Mouse (Mus musculus) midbrain, postnatal 0 days (tissue): Measurements from ENCODE around the gene Tmem151b. TPM values are rescaled to one million over a fixed set of nuclear protein-coding genes. Genes with fewer than 3 reads are reported as not detected.
A peak's percentile ranks its signal among the peaks of the same experiment; 100 is the strongest.

Source experiments
- ATAC-seq: fragments of 200-750 bp; cut with Nextera tagmentation; 2 replicates; pipeline ENCODE4 v1.8.0; 2017; ENCODE audit warnings: moderate number of reproducible peaks, mild to moderate bottlenecking, moderate TSS enrichment, moderate library complexity; ENCODE audit not compliant: low FRiP score
- DNase-seq: peaks from one replicate; pipeline ENCODE4 v3.0.0-alpha.2; 2015; ENCODE audit warnings: low spot score
- H3K27ac ChIP-seq: fragments of 300-500 bp; sonication (generic); 2 replicates; pipeline ENCODE4 v1.5.1; 2014; ENCODE audit warnings: low read depth, mild to moderate bottlenecking, low read length, mixed read lengths
- H3K27me3 ChIP-seq: fragments of 300-500 bp; sonication (generic); 2 replicates; pipeline ENCODE4 v1.6.1; 2014; ENCODE audit warnings: low read length, control low read depth, mixed read lengths; ENCODE audit not compliant: insufficient read depth
- H3K36me3 ChIP-seq: fragments of 300-500 bp; sonication (generic); 2 replicates; pipeline ENCODE4 v1.6.1; 2014; ENCODE audit warnings: low read length, control low read depth, mixed read lengths; ENCODE audit not compliant: insufficient read depth
- H3K4me1 ChIP-seq: fragments of 300-500 bp; sonication (generic); 2 replicates; pipeline ENCODE4 v1.6.1; 2014; ENCODE audit warnings: mild to moderate bottlenecking, control low read depth, antibody characterized with exemption, low read length, mixed read lengths; ENCODE audit not compliant: insufficient read depth
- H3K4me2 ChIP-seq: fragments of 300-500 bp; sonication (generic); 2 replicates; pipeline ENCODE4 v1.6.1; 2014; ENCODE audit warnings: low read depth, mild to moderate bottlenecking, low read length, mixed read lengths; ENCODE audit not compliant: poor library complexity, severe bottlenecking
- H3K4me3 ChIP-seq: fragments of 300-500 bp; sonication (generic); 2 replicates; pipeline ENCODE4 v1.5.1; 2014; ENCODE audit warnings: low read depth, mild to moderate bottlenecking, low read length, moderate library complexity
- H3K9ac ChIP-seq: fragments of 300-500 bp; sonication (generic); replicated peaks from 2 replicates; pipeline ENCODE4 v1.6.1; 2014; ENCODE audit warnings: mild to moderate bottlenecking, low read length, moderate library complexity, mixed read lengths; ENCODE audit not compliant: poor library complexity, severe bottlenecking
- H3K9me3 ChIP-seq: fragments of 300-500 bp; sonication (generic); 2 replicates; pipeline ENCODE4 v1.6.1; 2016; ENCODE audit warnings: low read length, control low read depth
- CTCF ChIP-seq: IDR thresholded peaks from 2 replicates; pipeline ENCODE4 v1.5.1; 2016; ENCODE audit warnings: antibody characterized with exemption, mild to moderate bottlenecking
- whole genome bisulfite sequencing: fragments of 180-500 bp; shearing (Covaris S2); extraction: QIAGEN DNeasy Blood & Tissue Kit; methylation state at CpG from one replicate; pipeline ENCODE4 v1.1.7; 2014; 5-methylcytosine and 5-hydroxymethylcytosine counted together
- polyA plus RNA-seq: library from polyadenylated mRNA; unstranded; fragments of >200 nt; fragmentation: Nextera tagmentation; extraction: Ambion mirVana; gene quantifications from 2 replicates; pipeline ENCODE4 v1.2.1, GENCODE M21; 2015
- total RNA-seq: library from RNA; depleted of rRNA; stranded (reverse); fragments of >200 nt; gene quantifications from 2 replicates; pipeline ENCODE4 v1.2.3, GENCODE M21; 2014

The Tmem151b gene
- total and polyA plus RNA-seq, 2 experiments from 2014 or later = 29.1 to 95.6 TPM

- no peaks in the 10 kb centered on the region for H3K27me3 ChIP-seq
- H3K4me3 ChIP-seq = no peak overlapping the region
- WGBS = 92% methylated on average over 4 of the region's 4 CpGs
- no peak overlapping the region for H3K4me2 ChIP-seq
- ATAC-seq = no peak
- H3K9ac ChIP-seq = no peak overlapping the region
- no peaks in the 10 kb centered on the region for H3K9me3 ChIP-seq
- no peaks in the 10 kb centered on the region for H3K4me1 ChIP-seq
- TF ChIP-seq CTCF = no peak
- H3K27ac ChIP-seq = no peak overlapping the region
- peaks cover 11% of the 10 kb centered on the region for H3K36me3 ChIP-seq
- DNase-seq = no peak
Observed at GRCm38 (mm10) chr17:45511757-45512156, 37.7 kb downstream of the Tmem151b start.

- Histone ChIP-seq H3K27ac (no peak overlapping the region), H3K9me3 (no peaks in the 10 kb centered on the region), H3K4me1 (no peaks in the 10 kb centered on the region), H3K9ac (no peak overlapping the region), H3K4me3 (no peak overlapping the region), H3K27me3 (no peaks in the 10 kb centered on the region), H3K36me3 (peaks cover 11% of the 10 kb centered on the region), H3K4me2 (no peak overlapping the region)
- DNase-seq (no peak), ATAC-seq (no peak)
- WGBS = 91% methylated on average over 4 of the region's 4 CpGs
- TF ChIP-seq CTCF = no peak
Observed at GRCm38 (mm10) chr17:45510871-45511270, 38.6 kb downstream of the Tmem151b start.

- Histone ChIP-seq H3K27me3 (no peaks in the 10 kb centered on the region), H3K27ac (peak within 1 kb of the TSS; percentile 93), H3K4me1 (no peaks in the 10 kb centered on the region), H3K4me2 (peak within 1 kb of the TSS; percentile 41), H3K9ac (peak within 1 kb of the TSS; percentile 86), H3K4me3 (peak within 1 kb of the TSS; percentile 71), H3K36me3 (peaks cover 7% of the 10 kb centered on the region), H3K9me3 (no peaks in the 10 kb centered on the region)
- ATAC-seq = peak; percentile 92
- TF ChIP-seq CTCF = peak; percentile 94
- peak; percentile 97 for DNase-seq
- WGBS = under 1% methylated on average over 42 of the region's 42 CpGs
Observed at GRCm38 (mm10) chr17:45506700-45507189, 42.7 kb downstream of the Tmem151b start, which contains the start of gene Aars2. Gene Aars2, plus strand, starts transcription at chr17:45506841.

GRCm38 (mm10) chr17:45505941-45506465 lies 43.5 kb downstream of the Tmem151b start:
- H3K4me3 ChIP-seq = no peak overlapping the region
- H3K27ac ChIP-seq = no peak overlapping the region
- no peak for TF ChIP-seq CTCF
- WGBS = 80% methylated on average over 6 of the region's 6 CpGs
- H3K36me3 ChIP-seq = peaks cover 7% of the 10 kb centered on the region
- ATAC-seq = no peak
- H3K4me2 ChIP-seq = no peak overlapping the region
- H3K9ac ChIP-seq = no peak overlapping the region
- no peaks in the 10 kb centered on the region for H3K4me1 ChIP-seq
- no peak for DNase-seq
- H3K27me3 ChIP-seq = no peaks in the 10 kb centered on the region
- H3K9me3 ChIP-seq = no peaks in the 10 kb centered on the region

- DNase-seq (no peak), ATAC-seq (no peak)
- no peak overlapping the region for H3K9ac ChIP-seq
- no peak overlapping the region for H3K4me2 ChIP-seq
- no peak for TF ChIP-seq CTCF
- no peaks in the 10 kb centered on the region for H3K36me3 ChIP-seq
- no peak overlapping the region for H3K4me3 ChIP-seq
- 47% methylated on average over 5 of the region's 5 CpGs for WGBS
- no peaks in the 10 kb centered on the region for H3K27me3 ChIP-seq
- no peak overlapping the region for H3K27ac ChIP-seq
- no peaks in the 10 kb centered on the region for H3K4me1 ChIP-seq
- no peaks in the 10 kb centered on the region for H3K9me3 ChIP-seq
Observed at GRCm38 (mm10) chr17:45503301-45503973, 46.0 kb downstream of the Tmem151b start.

GRCm38 (mm10) chr17:45502324-45502723 lies 47.2 kb downstream of the Tmem151b start:
- TF ChIP-seq CTCF = no peak
- no peak for DNase-seq
- Histone ChIP-seq H3K9me3 (no peaks in the 10 kb centered on the region), H3K27me3 (no peaks in the 10 kb centered on the region), H3K4me2 (no peak overlapping the region), H3K4me3 (no peak overlapping the region), H3K4me1 (no peaks in the 10 kb centered on the region), H3K36me3 (no peaks in the 10 kb centered on the region), H3K9ac (no peak overlapping the region), H3K27ac (no peak overlapping the region)
- whole genome bisulfite sequencing = 48% methylated on average over 4 of the region's 4 CpGs
- no peak for ATAC-seq
